Mouse (Mus musculus): Measurements from ENCODE around the gene Megf8.

GRCm38 (mm10) chr7:25286989-25287388, 30.0 kb upstream of the Megf8 start:
- TF ChIP-seq POLR2A (IDR thresholded peaks at IDR 0.05; ENCODE audit: low read depth, low read length), result no peak
- TF ChIP-seq CTCF (IDR thresholded peaks at IDR 0.05; ENCODE audit: extremely low read depth, insufficient read length, insufficient replicate concordance, low read depth, low read length), result no peak

Measured in small intestine, adult 2 months (tissue).